Mouse (Mus musculus) liver (tissue): ENCODE data around the gene Bend5.
A peak's percentile ranks its signal among the peaks of the same experiment; 100 is the strongest.

Experiments
- DNase-seq: peaks from one replicate; pipeline ENCODE4 v3.0.0-alpha.2; 2020; ENCODE audit warnings: mixed read lengths

Gene Bend5

DNA sequence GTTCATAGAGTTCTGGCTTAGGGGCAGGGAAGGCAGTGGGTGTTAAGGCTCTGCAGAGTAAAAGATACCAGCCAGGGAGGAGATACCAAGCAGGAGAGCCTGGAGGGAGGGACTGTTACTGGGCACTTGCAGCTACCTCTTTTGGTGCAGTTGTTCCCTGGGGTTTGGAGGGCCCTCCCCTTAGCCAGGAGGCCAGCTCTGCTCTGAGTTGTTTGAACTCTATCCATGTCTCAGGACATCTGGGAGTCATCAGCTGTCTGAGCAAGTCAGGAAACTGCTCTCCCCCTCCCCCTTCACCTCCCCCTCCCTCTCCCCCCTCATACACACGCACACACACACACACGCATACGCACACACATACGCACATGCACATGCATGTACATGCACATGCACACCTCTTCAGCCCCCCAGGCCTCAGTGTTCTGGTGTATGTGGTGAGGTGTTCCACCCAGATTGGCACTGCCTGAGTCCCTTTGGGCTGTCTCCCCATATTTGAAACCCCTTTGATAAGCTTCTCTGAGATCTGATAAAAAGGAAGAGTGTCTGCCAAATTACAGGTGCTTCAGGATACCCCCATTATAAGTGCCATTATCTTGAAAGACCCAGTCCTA, 72.5 kb downstream of the Bend5 start:
- DNase-seq = no peak

DNA sequence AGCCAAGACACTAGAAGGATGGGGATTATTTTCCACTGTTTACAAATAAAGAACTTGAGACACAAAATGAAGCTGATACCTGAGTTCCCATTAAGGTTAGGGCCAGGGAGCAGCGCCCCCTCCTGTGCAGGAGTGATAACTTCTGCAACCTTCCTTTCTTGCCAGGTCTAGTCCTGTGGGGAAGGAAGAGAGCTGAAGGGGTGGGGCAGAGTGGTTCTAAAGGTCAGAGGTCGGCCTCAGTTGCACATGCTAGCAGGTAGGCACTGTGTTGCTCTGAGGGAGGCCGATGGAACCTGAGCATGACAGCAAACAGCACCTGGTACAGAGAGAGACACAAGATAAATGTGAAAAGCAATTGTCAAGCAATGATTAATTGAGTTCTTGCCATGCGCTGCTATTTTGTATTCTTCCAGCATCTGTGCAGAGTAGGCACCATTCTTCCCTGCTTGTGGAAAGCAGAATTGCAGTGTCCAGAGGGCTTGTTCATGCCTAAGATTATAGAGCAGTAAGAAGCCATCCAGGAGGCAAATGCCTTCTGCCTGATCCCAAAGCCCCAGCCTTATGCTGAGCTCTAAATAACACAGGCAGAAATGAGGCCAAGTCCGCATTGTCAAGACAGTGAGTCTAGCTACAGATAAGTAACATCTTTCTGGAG, 79.1 kb downstream of the Bend5 start:
- DNase-seq = peak; percentile 18

DNA sequence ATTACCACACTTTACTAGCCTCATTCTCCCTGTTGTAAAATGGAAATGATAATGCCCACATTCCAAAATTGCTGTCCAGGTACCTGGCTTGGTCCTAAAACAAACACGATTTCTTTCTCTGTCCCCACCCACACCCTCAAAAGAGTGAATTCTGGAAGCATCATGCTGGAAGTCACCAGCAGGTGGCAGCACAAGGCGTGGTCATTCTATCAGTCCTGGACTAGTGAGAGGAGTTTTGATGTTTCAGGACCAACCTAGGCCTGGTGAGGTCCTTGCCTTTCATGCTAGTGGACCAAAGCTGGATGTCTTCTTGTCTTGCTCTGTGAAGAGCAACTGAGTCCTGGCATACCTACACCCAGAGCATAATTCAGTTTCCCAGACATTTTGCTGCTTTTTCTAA, 81.1 kb downstream of the Bend5 start:
- peak; percentile 80 for DNase-seq

DNA sequence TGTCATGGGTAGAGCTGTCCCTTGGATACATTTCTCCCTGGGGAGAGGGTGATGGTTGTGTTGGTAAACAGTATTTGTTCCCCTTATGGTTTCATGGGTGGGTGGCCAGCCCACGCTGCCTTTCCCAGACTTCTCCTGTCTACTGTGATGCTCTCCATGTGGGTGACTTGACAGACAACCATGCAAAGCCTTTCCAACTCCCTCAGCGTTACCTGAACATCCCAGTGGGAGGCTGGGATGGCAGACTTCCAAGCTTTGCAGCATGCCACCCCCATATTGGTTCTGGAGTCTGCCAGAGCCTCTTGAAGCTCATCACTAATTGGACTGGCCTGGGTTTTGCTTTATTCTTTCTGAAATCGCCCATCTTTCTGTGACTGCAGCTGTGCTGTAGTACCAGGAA, 83.9 kb downstream of the Bend5 start:
- DNase-seq = no peak

DNA sequence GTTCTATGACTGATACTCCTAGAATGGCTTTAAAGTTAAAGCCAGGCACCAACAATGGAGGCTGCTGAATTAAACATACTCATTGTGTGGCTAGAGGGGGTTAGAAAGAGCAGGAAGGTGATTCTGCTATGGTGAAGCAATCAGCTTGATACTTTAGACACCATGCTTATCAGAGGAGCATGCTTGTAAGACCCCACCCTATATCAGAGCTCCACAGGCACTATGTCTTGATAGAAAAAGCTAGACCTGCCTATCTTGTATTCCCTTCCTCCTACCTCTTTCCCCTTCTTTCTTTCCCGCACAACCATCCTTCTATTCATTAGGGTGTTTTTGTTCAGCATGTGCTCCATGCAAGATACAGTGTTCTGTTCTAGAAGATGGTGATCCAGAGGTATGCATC, 86.6 kb downstream of the Bend5 start:
- no peak for DNase-seq

DNA sequence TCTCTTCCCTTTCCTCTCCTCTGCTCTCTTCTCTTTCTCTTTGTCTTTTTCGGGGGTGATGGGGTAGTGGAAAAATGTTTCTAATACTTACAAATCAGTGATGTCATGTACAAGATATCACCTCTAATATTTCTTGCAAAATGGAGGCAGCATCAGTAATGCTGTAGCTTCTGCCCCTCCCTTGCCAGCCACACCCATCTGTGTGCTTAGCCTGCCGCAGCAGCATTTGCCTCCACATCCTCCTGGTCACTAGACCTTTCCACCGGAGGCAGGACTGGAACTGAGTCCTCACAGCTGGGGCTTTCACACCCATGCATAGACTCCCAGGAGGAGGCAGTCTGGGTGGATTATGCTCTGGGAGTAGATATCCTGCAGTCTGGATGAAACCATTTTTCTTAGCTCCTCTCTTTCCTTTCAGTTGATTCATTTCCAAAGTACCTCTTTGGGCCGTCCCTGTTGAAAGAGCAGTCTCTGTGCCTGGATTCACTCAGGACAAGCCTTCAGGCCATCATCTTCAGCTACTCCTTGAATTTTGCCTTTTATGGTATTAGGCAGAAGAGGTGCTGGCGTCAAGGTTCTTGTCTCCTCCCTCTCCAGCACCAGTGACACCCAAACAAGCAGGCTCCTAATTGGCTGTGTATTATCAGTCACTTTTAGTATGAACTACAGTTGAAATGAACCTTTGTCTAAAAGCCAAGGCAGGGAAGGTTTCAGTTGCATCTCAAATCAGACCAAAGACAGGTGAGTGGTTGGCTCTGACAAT, 88.3 kb downstream of the Bend5 start:
- peak; percentile 63 for DNase-seq

DNA sequence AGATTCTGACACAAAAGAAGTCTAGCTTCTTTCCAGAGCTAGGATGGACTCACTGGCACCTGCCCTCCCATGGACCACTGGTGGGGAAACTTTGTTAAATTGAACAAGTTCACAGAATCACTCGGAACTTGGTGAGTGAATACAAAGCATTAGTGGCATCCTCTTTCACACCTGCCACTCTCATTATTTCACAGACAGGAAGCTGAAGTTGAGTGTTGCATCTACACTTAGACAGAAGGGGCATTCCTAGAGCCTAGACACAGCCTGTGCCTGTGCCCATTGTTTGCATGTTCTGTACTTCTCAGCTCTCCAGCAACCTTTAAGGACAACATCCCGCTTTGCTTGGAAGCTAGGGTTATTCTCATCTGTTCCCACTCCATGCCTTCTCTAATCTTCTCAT, 90.1 kb downstream of the Bend5 start:
- DNase-seq = no peak
